Mouse (Mus musculus) duodenum, adult 2 months (tissue): Measurements from ENCODE around the gene Ccs. TPM values are rescaled to one million over a fixed set of nuclear protein-coding genes. Genes with fewer than 3 reads are reported as not detected.

Source experiments
- polyA plus RNA-seq: library from polyadenylated mRNA; depleted of rRNA; stranded (reverse); fragments of >200 nt; gene quantifications from 2 replicates; pipeline ENCODE4 v1.2.3, GENCODE M21; 2012; ENCODE audit warnings: low replicate concordance; rRNA removed

The Ccs gene
- polyA plus RNA-seq, result 44.5 and 45.3 TPM in 2 replicates

DNA sequence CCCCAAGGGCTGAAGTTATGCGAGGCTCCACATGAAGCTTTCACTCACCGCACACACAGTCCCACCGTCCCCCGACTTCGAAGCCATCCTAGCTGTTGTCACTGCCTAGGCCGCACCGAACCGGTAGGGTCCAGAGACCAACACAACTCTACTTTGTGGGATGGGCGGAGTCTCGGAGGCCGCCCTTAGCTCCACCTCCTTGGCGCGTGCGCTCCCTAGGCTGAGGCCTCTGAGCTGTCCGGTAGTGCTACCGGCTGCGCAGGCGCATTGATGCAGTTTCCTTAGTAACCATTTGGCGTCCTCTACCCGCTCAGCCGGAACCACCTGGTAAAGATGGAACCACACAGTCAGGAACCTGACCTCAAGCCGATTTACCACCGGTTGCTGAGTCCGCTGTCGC is at the start of gene Ccs, which contains the start of gene Ccdc87:
Ccs (minus strand) TSS at position 184 of the 400 bp plus-strand sequence.
Ccdc87 (plus strand) TSS at position 218 of the 400 bp plus-strand sequence.

DNA sequence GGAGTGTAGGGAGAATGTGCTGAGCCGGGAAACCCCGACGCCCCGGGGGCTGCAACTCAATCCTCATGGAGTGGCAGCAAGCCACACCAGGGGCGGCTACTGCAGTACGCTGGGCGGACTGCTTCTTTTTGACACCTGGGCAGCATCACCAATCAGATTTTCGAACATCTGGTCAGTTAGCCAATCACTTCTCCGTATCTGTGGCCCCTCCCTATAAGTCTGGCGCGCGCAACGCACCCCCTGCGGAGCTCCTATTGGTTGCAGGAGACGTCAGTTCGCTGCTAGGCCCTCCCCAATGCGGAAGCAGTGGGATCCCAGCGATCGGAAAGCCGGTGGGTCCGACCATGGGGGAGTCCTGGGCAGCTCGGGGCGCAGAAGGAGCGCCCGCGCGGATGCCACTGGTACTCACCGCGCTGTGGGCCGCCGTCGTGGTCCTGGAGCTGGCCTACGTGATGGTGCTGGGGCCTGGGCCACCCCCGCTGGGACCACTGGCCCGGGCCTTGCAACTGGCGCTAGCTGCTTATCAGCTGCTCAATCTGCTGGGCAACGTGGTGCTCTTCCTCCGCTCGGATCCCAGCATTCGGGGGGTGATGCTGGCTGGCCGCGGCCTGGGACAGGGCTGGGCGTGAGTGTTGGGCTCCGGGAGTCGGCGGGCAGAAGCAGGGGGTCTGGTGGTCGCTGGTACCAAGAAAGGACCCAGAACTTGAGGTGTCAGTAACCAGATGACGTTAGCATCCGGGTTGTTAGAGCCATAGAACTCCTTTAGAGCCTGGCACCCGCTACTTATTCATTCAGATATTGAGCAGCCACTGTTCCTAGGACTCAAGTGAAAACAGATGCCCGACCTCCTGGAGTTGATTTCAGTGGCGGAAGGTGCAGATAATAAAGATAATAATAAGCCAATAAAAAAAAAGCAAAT is 39.5 kb upstream of the Ccs start, which contains the start of gene Zdhhc24:
Zdhhc24 (plus strand) TSS at position 264 of the 919 bp plus-strand sequence.

DNA sequence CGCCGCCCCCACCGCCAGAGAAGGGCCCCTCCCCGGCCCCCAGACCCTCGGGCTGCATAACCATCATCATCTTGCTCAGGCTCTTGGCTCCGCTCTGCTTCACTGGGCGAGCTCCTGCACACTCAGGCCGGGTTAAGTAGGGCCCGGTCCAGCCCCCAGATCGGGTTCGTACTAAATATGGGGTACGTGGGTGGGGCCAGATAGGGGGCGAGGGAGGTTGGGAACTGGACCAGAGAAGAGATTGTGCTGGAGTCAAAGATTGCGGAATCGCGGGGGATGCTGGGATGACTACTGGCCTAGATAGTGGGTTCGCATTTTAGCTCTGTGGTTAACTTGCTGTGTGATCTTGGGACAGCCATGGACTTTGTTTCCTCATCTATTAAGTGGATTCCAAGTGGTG is 38.7 kb upstream of the Ccs start, which contains the start of gene Actn3:
Actn3 (minus strand) TSS at position 125 of the 400 bp plus-strand sequence.

DNA sequence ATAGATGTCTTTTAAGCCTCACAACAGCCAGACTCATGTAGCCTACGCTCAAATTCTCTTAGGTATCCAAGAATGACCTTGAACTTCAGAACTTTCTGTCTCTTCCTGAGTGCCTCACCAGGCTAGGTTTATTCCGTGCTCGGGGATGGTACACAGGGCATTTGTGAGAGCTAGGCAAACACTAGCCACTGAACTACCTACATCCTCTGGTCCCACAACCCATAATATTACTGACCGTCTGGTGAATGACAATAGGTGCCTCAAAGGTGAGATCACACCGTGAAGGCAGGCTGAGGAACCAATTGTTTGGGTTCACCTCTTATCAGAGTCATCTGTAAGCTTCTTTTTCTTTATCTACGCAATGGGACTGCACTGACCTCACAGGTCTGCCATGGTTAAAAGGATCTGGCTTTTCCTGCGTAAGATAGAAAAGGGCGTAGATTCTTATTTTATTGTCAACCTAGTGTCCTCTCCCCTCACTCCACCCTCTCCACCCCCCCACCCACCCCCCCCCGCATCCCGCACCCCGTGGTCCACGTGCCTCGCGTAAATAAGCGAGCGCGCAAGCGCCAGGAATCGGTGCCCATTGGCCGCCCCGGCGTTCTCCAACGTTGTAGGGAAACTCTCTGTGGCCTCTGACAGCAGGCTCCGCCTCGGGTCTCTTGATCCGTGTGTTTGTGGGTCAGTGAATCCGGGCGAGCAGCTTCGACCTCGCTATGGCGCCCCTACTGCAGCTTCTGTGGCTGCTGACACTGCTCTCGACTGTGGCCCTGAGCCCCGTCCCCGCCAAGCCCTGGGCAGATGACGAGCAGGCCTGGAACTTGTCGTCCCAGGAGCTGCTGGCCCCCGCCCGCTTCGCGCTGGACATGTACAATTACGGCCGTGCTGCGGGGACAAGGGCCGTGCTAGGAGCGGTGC is 15.7 kb upstream of the Ccs start, which contains the start of gene Ctsf:
Ctsf (plus strand) TSS at position 579 of the 918 bp plus-strand sequence.

DNA sequence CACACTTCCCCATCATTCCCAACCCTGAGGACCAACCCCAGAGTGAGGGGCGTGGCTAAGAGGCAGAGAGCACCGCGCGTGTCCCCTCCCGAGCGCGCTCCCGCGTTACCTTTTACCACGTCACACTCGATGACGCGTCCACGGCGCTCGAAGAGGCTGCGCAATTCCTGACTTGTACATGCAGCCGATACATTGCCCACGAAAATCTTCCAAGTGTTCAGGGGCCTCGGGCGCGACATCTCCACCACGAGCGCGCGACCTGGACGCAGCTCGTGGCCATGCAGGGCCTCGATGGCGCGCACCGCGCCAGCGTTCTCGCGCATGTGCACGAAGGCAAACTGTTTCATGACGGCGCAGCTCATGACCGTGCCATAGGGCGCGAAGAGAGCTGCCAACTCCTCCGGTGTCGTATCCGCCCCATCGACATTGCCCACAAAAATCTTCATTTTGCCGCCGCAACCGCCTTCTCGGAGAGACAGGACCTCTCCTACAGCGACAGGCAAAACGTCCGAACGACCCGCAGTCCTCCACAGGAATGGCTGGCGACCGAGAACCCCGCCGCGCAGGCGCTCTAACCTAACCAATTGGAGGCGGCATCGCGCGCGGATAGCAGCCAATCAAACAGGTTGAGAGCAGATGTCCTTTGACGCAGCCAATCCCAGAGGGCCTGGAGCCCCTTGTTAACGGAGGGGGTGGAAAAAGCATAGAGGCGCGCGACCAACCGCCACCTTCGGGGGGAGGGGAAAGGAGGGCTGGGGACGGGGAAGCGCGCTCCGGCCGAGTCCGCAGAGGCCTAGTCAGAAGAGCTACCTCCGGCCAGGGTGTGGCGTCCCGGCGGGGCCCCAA is 27.8 kb downstream of the Ccs start, which contains the start of the genes Gm21992 and Rbm14:
Gm21992 (minus strand) TSS at position 550 of the 846 bp plus-strand sequence.
Rbm14 (minus strand) TSS at position 572 of the 846 bp plus-strand sequence.

DNA sequence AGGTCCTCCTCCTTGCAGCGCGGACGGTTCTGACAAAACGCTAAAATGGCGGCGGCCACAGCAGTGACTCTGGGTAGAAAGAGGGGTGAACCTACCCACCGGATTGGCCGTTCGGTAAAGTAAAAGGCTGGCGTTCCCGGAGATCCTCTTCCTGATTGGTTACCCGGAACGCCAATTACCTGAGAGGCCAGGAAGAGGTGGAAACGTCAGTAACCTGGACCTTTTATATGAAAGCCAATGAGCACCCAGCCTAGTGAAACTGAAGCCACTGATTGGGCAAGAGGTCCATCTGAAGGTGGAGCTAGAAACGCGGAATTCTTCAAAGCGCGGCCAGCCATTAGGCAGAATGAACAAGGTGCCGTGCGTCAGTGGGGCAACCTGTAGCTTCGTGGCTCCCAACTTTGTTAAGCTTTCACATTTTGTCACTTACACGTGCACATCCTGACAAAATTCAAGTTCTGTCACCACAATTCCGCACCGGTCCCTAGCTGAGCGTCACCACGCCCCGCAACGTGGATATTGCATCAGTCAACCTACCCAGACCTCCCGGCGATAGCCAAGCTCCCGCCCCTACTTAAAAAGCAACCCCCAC is 45.2 kb downstream of the Ccs start, which contains the start of gene Rbm4:
Rbm4 (minus strand) TSS at position 71 of the 592 bp plus-strand sequence.

Other genes with a start within 250 kb of the Ccs start
- gene Lrfn4, start 223.7 kb downstream of the Ccs start, polyA plus RNA-seq, result 16.3 and 25.3 TPM in 2 replicates
- 89.0 and 128 TPM in 2 replicates for gene Rce1, start 213.7 kb downstream of the Ccs start, polyA plus RNA-seq
- 0.21 and 0.38 TPM in 2 replicates for gene Gm960, start 140.7 kb downstream of the Ccs start, polyA plus RNA-seq
- 0.15 and 0.36 TPM in 2 replicates for gene Sptbn2, start 128.2 kb downstream of the Ccs start, polyA plus RNA-seq
- gene Rbm4b, start 82.8 kb downstream of the Ccs start, polyA plus RNA-seq, result 1.6 and 1.9 TPM in 2 replicates
- 14.1 and 19.8 TPM in 2 replicates for gene Rbm4, start 45.4 kb downstream of the Ccs start, polyA plus RNA-seq
- 14.3 and 15.5 TPM in 2 replicates for gene Gm21992, start 27.7 kb downstream of the Ccs start, polyA plus RNA-seq
- gene Rbm14, start 27.7 kb downstream of the Ccs start, polyA plus RNA-seq, result 54.4 and 67.9 TPM in 2 replicates
- gene Ccdc87, start within 50 bp of the Ccs start, polyA plus RNA-seq, result 0.05 and 0.20 TPM in 2 replicates
- 23.8 and 33.2 TPM in 2 replicates for gene Ctsf, start 15.8 kb upstream of the Ccs start, polyA plus RNA-seq
- gene Actn3, start 38.6 kb upstream of the Ccs start, polyA plus RNA-seq, result 0.12 and 0.37 TPM in 2 replicates
- 20.0 and 26.3 TPM in 2 replicates for gene Zdhhc24, start 39.3 kb upstream of the Ccs start, polyA plus RNA-seq
- gene Bbs1, start 67.3 kb upstream of the Ccs start, polyA plus RNA-seq, result 0.32 and 2.3 TPM in 2 replicates
- 131 and 152 TPM in 2 replicates for gene Dpp3, start 89.0 kb upstream of the Ccs start, polyA plus RNA-seq
- 1.2 and 1.7 TPM in 2 replicates for gene Peli3, start 103.8 kb upstream of the Ccs start, polyA plus RNA-seq
- 8.4 and 15.6 TPM in 2 replicates for gene Mrpl11, start 122.8 kb upstream of the Ccs start, polyA plus RNA-seq
- gene Npas4, start 151.0 kb upstream of the Ccs start, polyA plus RNA-seq, result 0.90 and 1.8 TPM in 2 replicates
- 2.3 and 8.8 TPM in 2 replicates for gene Slc29a2, start 184.5 kb upstream of the Ccs start, polyA plus RNA-seq
- gene B4gat1, start 199.5 kb upstream of the Ccs start, polyA plus RNA-seq, result 12.5 and 14.2 TPM in 2 replicates
- gene AC124502.3, start 199.6 kb upstream of the Ccs start, polyA plus RNA-seq, result 1.3 and 2.9 TPM in 2 replicates
- gene Brms1, start 202.0 kb upstream of the Ccs start, polyA plus RNA-seq, result 37.5 and 52.2 TPM in 2 replicates
- gene Rin1, start 211.1 kb upstream of the Ccs start, polyA plus RNA-seq, result 3.3 and 8.5 TPM in 2 replicates
- 4.6 and 4.9 TPM in 2 replicates for gene Cd248, start 228.7 kb upstream of the Ccs start, polyA plus RNA-seq
- gene Tmem151a, start 246.2 kb upstream of the Ccs start, polyA plus RNA-seq, result 3.3 and 3.6 TPM in 2 replicates
- gene Yif1a, start 249.2 kb upstream of the Ccs start, polyA plus RNA-seq, result 254 and 407 TPM in 2 replicates